Mouse (Mus musculus) layer of hippocampus, postnatal 14 days (tissue): ENCODE results near the gene C2cd4d. TPM values are rescaled to one million over a fixed set of nuclear protein-coding genes. Genes with fewer than 3 reads are reported as not detected.

Experiments used
- DNase-seq, 2 experiments: peaks; one replicate each; pipeline ENCODE4 v3.0.0; 2021 to 2022; ENCODE audit warnings: low spot score in 2 of 2, mixed read lengths in 1 of 2
- total RNA-seq, 2 experiments: library from RNA; stranded (reverse); gene quantifications; 2 replicates each; pipeline ENCODE4 v1.2.3; 2021

C2cd4d gene
- total RNA-seq, 2 experiments from 2014 or later = 0.48 TPM

GRCm38 (mm10) chr3:94375861-94376260 is 13.6 kb downstream of the C2cd4d start:
- DNase-seq = no peak

GRCm38 (mm10) chr3:94377028-94377923 is 15.0 kb downstream of the C2cd4d start:
- no peak for DNase-seq

GRCm38 (mm10) chr3:94379831-94380510 is 17.7 kb downstream of the C2cd4d start:
- DNase-seq = no peak

- DNase-seq = no peak
Measured at GRCm38 (mm10) chr3:94382308-94382707, 20.1 kb downstream of the C2cd4d start.

- DNase-seq = no peak
Measured at GRCm38 (mm10) chr3:94383476-94383875, 21.2 kb downstream of the C2cd4d start.

- no peak for DNase-seq
Measured at GRCm38 (mm10) chr3:94386671-94387070, 24.4 kb downstream of the C2cd4d start.

- DNase-seq = no peak
Measured at GRCm38 (mm10) chr3:94387391-94387790, 25.2 kb downstream of the C2cd4d start.

GRCm38 (mm10) chr3:94388047-94388446 is 25.8 kb downstream of the C2cd4d start:
- DNase-seq = no peak

GRCm38 (mm10) chr3:94389420-94389819 is 27.2 kb downstream of the C2cd4d start:
- DNase-seq = no peak

GRCm38 (mm10) chr3:94391001-94391400 is 28.8 kb downstream of the C2cd4d start:
- DNase-seq = no peak

- no peak for DNase-seq
Measured at GRCm38 (mm10) chr3:94392128-94392527, 29.9 kb downstream of the C2cd4d start.

GRCm38 (mm10) chr3:94393049-94393448 is 30.8 kb downstream of the C2cd4d start:
- DNase-seq = no peak

- DNase-seq = no peak
Measured at GRCm38 (mm10) chr3:94396336-94396735, 34.1 kb downstream of the C2cd4d start.

- no peak for DNase-seq
Measured at GRCm38 (mm10) chr3:94396851-94397250, 34.6 kb downstream of the C2cd4d start.

GRCm38 (mm10) chr3:94398217-94398616 is 36.0 kb downstream of the C2cd4d start, which contains the start of gene Lingo4:
Lingo4 (plus strand) TSS chr3:94398517.
- DNase-seq = no peak

GRCm38 (mm10) chr3:94398943-94399481 is 36.8 kb downstream of the C2cd4d start:
- peak; percentile 43 to 56 for DNase-seq

- no peak for DNase-seq
Measured at GRCm38 (mm10) chr3:94399663-94400310, 37.5 kb downstream of the C2cd4d start.

GRCm38 (mm10) chr3:94402451-94402850 is 40.2 kb downstream of the C2cd4d start:
- DNase-seq = no peak

GRCm38 (mm10) chr3:94404366-94405054 is 42.3 kb downstream of the C2cd4d start:
- no peak for DNase-seq

- DNase-seq = no peak
Measured at GRCm38 (mm10) chr3:94405561-94405960, 43.3 kb downstream of the C2cd4d start.

- DNase-seq = no peak
Measured at GRCm38 (mm10) chr3:94412530-94412929, 50.3 kb downstream of the C2cd4d start.
